Mouse (Mus musculus) lung, embryonic 15.5 days (tissue): Measurements from ENCODE around the gene Gnaq. TPM values are rescaled to one million over a fixed set of nuclear protein-coding genes. Genes with fewer than 3 reads are reported as not detected.
A peak's percentile ranks its signal among the peaks of the same experiment; 100 is the strongest.
"Not testable (repeated sequence)": the region's sequence is repeated elsewhere in the genome, so short reads cannot be mapped to it uniquely, and the experiment has no call there.

Experiments
- ATAC-seq: fragments of 200-750 bp; cut with Nextera tagmentation; 2 replicates; pipeline ENCODE4 v1.8.0; 2017; ENCODE audit warnings: moderate number of reproducible peaks, borderline replicate concordance; ENCODE audit not compliant: low FRiP score, low TSS enrichment; ENCODE audit errors: extremely low read depth
- H3K27ac ChIP-seq: fragments of 300-500 bp; sonication (generic); 2 replicates; pipeline ENCODE4 v1.5.1; 2015; ENCODE audit warnings: moderate library complexity, mild to moderate bottlenecking, inconsistent platforms
- H3K27me3 ChIP-seq: fragments of 300-500 bp; sonication (generic); 2 replicates; pipeline ENCODE4 v1.6.1; 2015; ENCODE audit warnings: inconsistent platforms
- H3K36me3 ChIP-seq: fragments of 300-500 bp; sonication (generic); 2 replicates; pipeline ENCODE4 v1.6.1; 2015; ENCODE audit warnings: inconsistent platforms
- H3K4me1 ChIP-seq: fragments of 300-500 bp; sonication (generic); 2 replicates; pipeline ENCODE4 v1.6.1; 2015; ENCODE audit warnings: inconsistent platforms
- H3K4me2 ChIP-seq: fragments of 300-500 bp; sonication (generic); 2 replicates; pipeline ENCODE4 v1.6.1; 2015; ENCODE audit warnings: inconsistent platforms, mild to moderate bottlenecking, moderate library complexity
- H3K4me3 ChIP-seq: fragments of 300-500 bp; sonication (generic); 2 replicates; pipeline ENCODE4 v1.5.1; 2015; ENCODE audit warnings: mild to moderate bottlenecking, inconsistent platforms
- H3K9ac ChIP-seq: fragments of 300-500 bp; sonication (generic); 2 replicates; pipeline ENCODE4 v1.6.1; 2015; ENCODE audit warnings: inconsistent platforms
- H3K9me3 ChIP-seq: fragments of 300-500 bp; sonication (generic); 2 replicates; pipeline ENCODE4 v1.6.1; 2016; ENCODE audit warnings: inconsistent platforms
- WGBS: fragments of 180-500 bp; shearing (Covaris S2); methylation state at CpG from one replicate; pipeline ENCODE4 v1.1.7; 2015; 5-methylcytosine and 5-hydroxymethylcytosine counted together
- polyA plus RNA-seq: library from polyadenylated mRNA; unstranded; fragments of >200 nt; fragmentation: Nextera tagmentation; extraction: Ambion mirVana; gene quantifications from 2 replicates; pipeline ENCODE4 v1.2.1, GENCODE M21; 2015

The Gnaq gene
- polyA plus RNA-seq, 1 experiment from 2014 or later = 34.3 TPM

DNA sequence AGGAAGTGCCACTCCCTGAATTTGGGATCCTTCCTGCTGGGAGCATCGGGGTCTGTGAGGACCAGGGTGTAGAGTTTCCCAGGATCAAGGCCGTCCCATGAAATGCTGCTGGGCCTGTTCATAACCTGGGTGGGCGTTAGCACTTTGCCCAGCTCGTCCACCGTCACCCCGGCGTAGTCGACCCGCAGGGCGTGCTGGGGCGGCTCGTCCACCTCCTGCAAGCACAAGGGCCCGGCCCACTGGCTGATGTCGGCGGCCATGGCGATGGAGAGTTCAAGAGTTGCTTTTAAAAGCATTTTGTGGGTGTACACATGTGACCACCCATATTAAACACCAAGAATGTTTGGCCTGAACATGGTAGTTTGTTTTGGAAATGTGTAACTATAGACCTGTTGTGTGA lies 134.7 kb downstream of the Gnaq start:
- not testable (repeated sequence) for H3K9ac ChIP-seq, H3K36me3 ChIP-seq, H3K9me3 ChIP-seq, H3K27me3 ChIP-seq, H3K4me3 ChIP-seq, ATAC-seq, H3K27ac ChIP-seq, H3K4me1 ChIP-seq, H3K4me2 ChIP-seq
- 93% methylated on average over 12 of the region's 16 CpGs for WGBS

- Histone ChIP-seq H3K4me2 (no peak overlapping the region), H3K27ac (no peak overlapping the region), H3K9me3 (no peaks in the 10 kb centered on the region), H3K27me3 (no peaks in the 10 kb centered on the region), H3K4me1 (peaks cover 14% of the 10 kb centered on the region; the same call in 1 of the 2 replicates), H3K4me3 (no peak overlapping the region), H3K36me3 (no peaks in the 10 kb centered on the region), H3K9ac (no peak overlapping the region)
- no peak for ATAC-seq
- WGBS = 75% methylated on average over 6 of the region's 6 CpGs
These were observed 137.6 kb downstream of the Gnaq start for GRCm38 (mm10) chr19:16270236-16270635.

DNA sequence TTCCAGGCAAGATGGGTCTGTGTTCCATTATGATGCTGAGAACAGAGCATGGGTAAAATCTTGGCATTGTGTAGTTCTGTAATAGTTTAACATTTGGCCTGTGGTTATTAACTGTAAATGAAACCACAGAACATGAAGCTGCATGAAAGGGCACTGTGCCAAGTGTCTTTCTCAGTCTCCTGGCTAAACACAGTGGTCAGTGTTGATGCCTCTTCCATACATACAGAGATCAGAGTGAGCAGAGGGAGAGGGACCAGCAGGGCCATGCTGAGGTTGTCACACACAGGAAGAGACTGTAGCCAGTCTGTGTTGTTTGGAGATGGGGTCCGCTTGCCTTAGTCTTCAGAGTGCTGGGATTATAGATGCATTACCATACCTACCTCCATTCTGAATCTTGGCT lies 138.4 kb downstream of the Gnaq start:
- Histone ChIP-seq H3K9me3 (no peaks in the 10 kb centered on the region), H3K4me1 (peaks cover 14% of the 10 kb centered on the region; the same call in 1 of the 2 replicates), H3K9ac (no peak overlapping the region), H3K27ac (no peak overlapping the region), H3K4me2 (no peak overlapping the region), H3K36me3 (no peaks in the 10 kb centered on the region), H3K27me3 (no peaks in the 10 kb centered on the region), H3K4me3 (no peak overlapping the region)
- no peak for ATAC-seq
- 89% methylated on average over 1 of the region's 1 CpGs for WGBS

DNA sequence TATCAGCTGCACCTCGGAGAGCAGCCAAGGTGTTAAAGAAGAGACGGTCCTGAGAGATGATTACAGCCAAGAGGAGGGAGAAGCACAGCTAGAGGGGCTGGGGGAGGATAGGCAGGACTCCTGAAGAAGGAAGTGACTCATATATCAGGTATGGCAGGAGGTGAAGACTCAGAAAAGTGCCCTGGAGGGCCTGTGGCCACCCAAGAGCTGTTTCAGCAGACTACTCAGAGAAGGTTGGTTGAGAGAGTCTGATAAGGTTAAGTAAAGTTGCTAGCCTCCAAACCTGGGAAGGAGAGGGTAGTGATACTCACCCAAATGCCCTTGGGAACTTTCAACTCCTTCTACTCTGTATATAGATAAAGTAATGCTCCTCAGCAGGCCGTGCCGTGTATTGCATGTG lies 140.4 kb downstream of the Gnaq start:
- H3K27ac ChIP-seq = no peak overlapping the region
- 65% methylated on average over 4 of the region's 4 CpGs for WGBS
- no peak overlapping the region for H3K9ac ChIP-seq
- no peak overlapping the region for H3K4me3 ChIP-seq
- no peaks in the 10 kb centered on the region for H3K9me3 ChIP-seq
- no peak for ATAC-seq
- no peaks in the 10 kb centered on the region for H3K36me3 ChIP-seq
- no peaks in the 10 kb centered on the region for H3K27me3 ChIP-seq
- no peak overlapping the region for H3K4me2 ChIP-seq
- peaks cover 14% of the 10 kb centered on the region; the same call in 1 of the 2 replicates for H3K4me1 ChIP-seq

DNA sequence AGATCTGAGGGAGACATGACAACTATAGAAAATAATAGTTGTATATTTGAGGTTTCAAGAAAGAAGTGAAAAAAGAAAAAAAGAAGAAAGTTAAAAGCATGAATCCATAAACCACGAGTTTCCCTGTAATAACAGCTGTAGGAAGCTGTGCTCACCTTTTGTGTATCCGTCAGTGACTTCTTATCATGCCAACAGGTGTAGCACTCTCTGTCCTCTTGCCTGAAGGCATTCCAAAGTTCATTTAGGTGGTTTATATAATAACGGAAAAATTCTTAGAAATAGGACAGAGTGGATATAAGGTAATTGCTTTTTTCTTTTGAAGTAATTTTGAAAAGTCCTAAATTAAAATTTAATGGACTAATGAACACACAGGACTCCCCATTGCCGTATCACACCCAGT lies 147.6 kb downstream of the Gnaq start:
- H3K4me1 ChIP-seq = 0 out of 2 replicates have a peak, but pooled peaks cover 2% of the 10 kb centered on the region
- H3K27me3 ChIP-seq = no peaks in the 10 kb centered on the region
- 78% methylated on average over 4 of the region's 4 CpGs for WGBS

DNA sequence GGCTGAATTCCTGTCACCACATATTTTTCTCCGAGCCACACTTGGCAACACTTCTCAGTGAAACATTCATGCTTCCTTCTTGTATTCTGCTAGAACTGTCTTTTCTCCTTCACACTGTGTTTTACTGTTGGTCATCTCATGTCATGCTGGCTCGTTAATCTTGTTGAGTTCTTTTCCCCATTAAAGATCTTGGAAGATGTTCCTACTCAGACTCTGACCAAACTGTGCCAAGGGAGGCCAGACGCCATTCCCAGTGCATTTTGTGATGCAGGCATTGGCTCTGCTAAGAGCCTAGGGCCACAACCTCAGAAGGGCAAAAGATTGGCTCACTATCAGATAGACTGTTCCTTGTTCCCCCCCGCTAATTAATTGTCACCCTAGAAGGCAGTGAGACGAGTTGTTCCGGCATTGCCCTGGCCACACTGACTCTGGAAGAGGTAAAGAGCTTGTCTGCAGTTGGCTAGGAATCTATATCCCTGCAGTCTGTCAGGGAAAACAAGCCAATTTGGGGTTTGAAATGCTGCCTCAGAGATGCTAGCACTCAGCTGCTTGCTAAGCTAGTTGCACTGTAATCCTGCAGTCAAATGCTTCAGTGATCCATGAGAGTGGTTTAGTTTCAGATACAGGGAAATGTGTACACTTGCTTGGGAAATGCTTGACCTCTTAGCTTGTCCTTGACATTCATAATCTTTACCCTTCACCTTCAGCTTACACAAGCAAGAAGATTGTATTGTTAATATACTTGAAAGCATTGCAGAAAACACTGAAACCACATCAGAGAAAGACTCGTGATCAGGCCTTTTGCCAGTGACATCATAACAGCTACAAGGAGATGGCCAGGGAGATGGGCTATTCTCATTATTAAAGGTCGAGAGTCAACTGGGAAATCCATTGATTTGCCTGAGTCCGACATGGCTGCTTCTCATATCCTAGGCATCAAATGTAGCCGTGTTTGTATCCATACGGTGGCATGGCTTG lies 152.7 kb downstream of the Gnaq start:
- WGBS = 73% methylated on average over 11 of the region's 11 CpGs
- no peaks in the 10 kb centered on the region for H3K27me3 ChIP-seq
- peaks cover 19% of the 10 kb centered on the region for H3K4me1 ChIP-seq
- no peak overlapping the region for H3K9ac ChIP-seq
- no peak overlapping the region for H3K4me3 ChIP-seq
- no peaks in the 10 kb centered on the region for H3K9me3 ChIP-seq
- 0 out of 2 replicates have a peak overlapping the region, but pooled peaks have one; percentile 61 for H3K27ac ChIP-seq
- no peak overlapping the region for H3K4me2 ChIP-seq
- no peak for ATAC-seq
- no peaks in the 10 kb centered on the region for H3K36me3 ChIP-seq

More for the DNA sequence above, 147.6 kb downstream of the Gnaq start:
- Histone ChIP-seq H3K4me3 (no peak overlapping the region), H3K4me2 (no peak overlapping the region), H3K9me3 (no peaks in the 10 kb centered on the region), H3K27ac (no peak overlapping the region), H3K9ac (no peak overlapping the region), H3K36me3 (no peaks in the 10 kb centered on the region)
- no peak for ATAC-seq

DNA sequence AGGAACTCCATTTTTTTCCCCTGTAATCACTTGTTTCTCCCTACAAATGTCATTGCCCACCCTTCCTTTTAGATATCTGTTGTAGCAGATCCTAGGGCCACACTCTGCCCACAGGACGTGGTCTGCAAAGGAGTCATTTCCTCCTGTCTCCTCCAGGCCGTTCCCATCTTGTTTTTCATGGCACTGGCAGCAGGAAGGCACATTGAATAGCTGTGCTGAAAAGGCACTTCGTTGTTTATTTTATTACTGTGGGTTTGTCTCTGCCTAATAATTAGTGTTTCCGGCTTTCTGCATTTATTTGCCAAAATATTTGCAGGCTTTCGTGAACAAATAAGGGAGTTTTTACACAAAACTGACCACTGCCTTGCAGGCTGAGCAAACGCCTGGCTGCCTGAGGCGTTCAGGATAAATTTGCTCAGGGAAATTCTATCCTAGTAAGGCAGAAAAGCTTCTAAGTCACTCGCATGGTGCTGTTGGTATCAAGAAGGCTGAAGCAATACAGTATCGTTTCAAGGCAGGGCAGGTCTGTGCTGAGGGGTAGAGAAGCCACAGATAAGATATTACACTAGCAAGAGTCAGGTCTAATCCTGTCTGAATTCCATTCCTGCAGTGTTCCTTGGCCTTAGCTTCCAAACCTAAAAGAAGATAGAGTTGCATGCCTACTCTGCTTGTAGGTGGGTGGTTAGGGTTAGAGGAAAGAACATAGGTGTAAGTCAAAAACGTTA lies 154.0 kb downstream of the Gnaq start:
- H3K27me3 ChIP-seq = no peaks in the 10 kb centered on the region
- H3K9me3 ChIP-seq = no peaks in the 10 kb centered on the region
- H3K4me1 ChIP-seq = peaks cover 19% of the 10 kb centered on the region
- no peak overlapping the region for H3K4me2 ChIP-seq
- 25% methylated on average over 10 of the region's 10 CpGs for WGBS
- peak overlapping the region; percentile 61 for H3K27ac ChIP-seq
- no peak for ATAC-seq
- H3K9ac ChIP-seq = no peak overlapping the region
- no peak overlapping the region for H3K4me3 ChIP-seq
- no peaks in the 10 kb centered on the region for H3K36me3 ChIP-seq

DNA sequence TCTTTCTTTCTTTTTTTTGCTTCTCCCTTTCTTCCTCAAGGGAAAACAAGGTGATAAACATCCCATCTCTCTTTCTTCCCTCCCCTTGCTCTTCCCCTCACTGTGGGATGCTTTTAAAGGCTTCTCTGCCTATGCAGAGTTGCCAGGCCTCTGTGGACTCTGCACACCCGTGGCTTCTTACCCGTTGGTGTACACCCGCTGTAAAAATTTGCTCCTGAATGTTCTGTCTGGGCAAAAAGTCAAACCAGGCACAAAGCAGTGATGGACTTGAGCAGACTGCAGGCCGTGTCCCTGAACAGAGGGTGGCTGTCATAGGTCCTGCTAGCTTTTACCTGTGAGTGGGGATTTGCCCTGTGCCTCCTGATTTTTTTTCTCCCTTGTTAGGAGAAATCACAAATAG lies 154.7 kb downstream of the Gnaq start:
- H3K27me3 ChIP-seq = no peaks in the 10 kb centered on the region
- peak overlapping the region; percentile 61; the same call in 1 of the 2 replicates for H3K27ac ChIP-seq
- no peaks in the 10 kb centered on the region for H3K36me3 ChIP-seq
- no peak overlapping the region for H3K4me2 ChIP-seq
- ATAC-seq = no peak
- H3K9me3 ChIP-seq = no peaks in the 10 kb centered on the region
- 72% methylated on average over 4 of the region's 4 CpGs for WGBS
- H3K9ac ChIP-seq = no peak overlapping the region
- peaks cover 19% of the 10 kb centered on the region for H3K4me1 ChIP-seq
- no peak overlapping the region for H3K4me3 ChIP-seq

GRCm38 (mm10) chr19:16287971-16288370 lies 155.3 kb downstream of the Gnaq start:
- Histone ChIP-seq H3K27ac (no peak overlapping the region), H3K4me2 (no peak overlapping the region), H3K36me3 (no peaks in the 10 kb centered on the region), H3K4me1 (peaks cover 19% of the 10 kb centered on the region), H3K9ac (no peak overlapping the region), H3K27me3 (no peaks in the 10 kb centered on the region), H3K9me3 (no peaks in the 10 kb centered on the region), H3K4me3 (no peak overlapping the region)
- 88% methylated on average over 7 of the region's 7 CpGs for WGBS
- ATAC-seq = no peak

DNA sequence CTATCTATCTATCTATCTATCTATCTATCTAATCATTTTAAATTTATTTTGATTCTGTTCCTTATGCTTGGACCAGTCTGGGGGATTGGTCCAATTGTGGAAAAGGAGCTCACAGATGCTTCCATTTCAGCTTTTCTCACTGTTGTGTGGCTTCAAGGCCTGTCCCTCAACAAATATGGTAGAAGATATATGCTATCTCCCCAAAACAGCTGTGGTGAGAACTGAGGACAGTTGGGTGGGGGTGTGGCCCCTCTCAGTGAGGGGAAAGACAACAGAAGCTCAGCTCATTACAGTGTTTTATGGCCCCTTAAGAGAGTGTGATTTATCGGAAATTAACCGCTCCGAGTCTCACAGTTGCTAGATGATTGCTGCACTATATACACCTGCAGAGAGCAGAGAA lies 158.5 kb downstream of the Gnaq start:
- no peak overlapping the region for H3K9ac ChIP-seq
- H3K4me3 ChIP-seq = no peak overlapping the region
- no peak overlapping the region for H3K4me2 ChIP-seq
- no peaks in the 10 kb centered on the region for H3K9me3 ChIP-seq
- no peaks in the 10 kb centered on the region for H3K27me3 ChIP-seq
- H3K27ac ChIP-seq = no peak overlapping the region
- no peaks in the 10 kb centered on the region for H3K36me3 ChIP-seq
- no peak for ATAC-seq
- WGBS = 88% methylated on average over 3 of the region's 3 CpGs
- H3K4me1 ChIP-seq = peaks cover 15% of the 10 kb centered on the region

- Histone ChIP-seq H3K4me1 (peaks cover 6% of the 10 kb centered on the region; the same call in 1 of the 2 replicates), H3K4me2 (no peak overlapping the region), H3K9me3 (no peaks in the 10 kb centered on the region), H3K27me3 (no peaks in the 10 kb centered on the region), H3K27ac (no peak overlapping the region), H3K4me3 (no peak overlapping the region), H3K9ac (no peak overlapping the region), H3K36me3 (no peaks in the 10 kb centered on the region)
- no peak for ATAC-seq
- WGBS = 83% methylated on average over 2 of the region's 2 CpGs
These were observed 159.5 kb downstream of the Gnaq start for GRCm38 (mm10) chr19:16292056-16292608.
